Mouse (Mus musculus): ENCODE measurements around the gene Timm8a2.

GRCm38 (mm10) chr14:122041413-122041825 lies 6.9 kb downstream of the Timm8a2 start:
- no peak for TF ChIP-seq POLR2A (IDR thresholded peaks at IDR 0.05; ENCODE audit: insufficient read depth, low read depth, low read length)
- TF ChIP-seq CTCF (IDR thresholded peaks at IDR 0.05; ENCODE audit: insufficient read depth, low read depth, low read length), result no peak

Measured in olfactory bulb, adult 2 months (tissue).